Mouse (Mus musculus) layer of hippocampus, postnatal 14 days (tissue): ENCODE measurements around the gene Cyb5r2. TPM values are rescaled to one million over a fixed set of nuclear protein-coding genes. Genes with fewer than 3 reads are reported as not detected.

Experiments
- DNase-seq, 2 experiments: peaks; one replicate each; pipeline ENCODE4 v3.0.0; 2021 to 2022; ENCODE audit warnings: low spot score in 2 of 2, mixed read lengths in 1 of 2
- long read RNA-seq, 2 experiments: library from polyadenylated mRNA; stranded (forward); transcript quantifications; one replicate each; pipeline ENCODE4 v2.0.0; 2021
- total RNA-seq, 2 experiments: library from RNA; stranded (reverse); gene quantifications; 2 replicates each; pipeline ENCODE4 v1.2.3; 2021

Cyb5r2 gene
- total RNA-seq = not detected
- long read RNA-seq, experiment 1 = 0 reads
- long read RNA-seq, experiment 2 = 0 reads

GRCm38 (mm10) chr7:107757308-107758151 lies at the start of gene Cyb5r2:
Cyb5r2 (minus strand) TSS chr7:107758032.
- no peak for DNase-seq

- no peak for DNase-seq
Measured at GRCm38 (mm10) chr7:107802138-107802537, 44.3 kb upstream of the Cyb5r2 start.

GRCm38 (mm10) chr7:107801108-107801507 lies 43.3 kb upstream of the Cyb5r2 start, which contains the start of gene Ovch2:
Ovch2 (minus strand) TSS chr7:107801208.
- no peak for DNase-seq

GRCm38 (mm10) chr7:107796500-107796899 lies 38.7 kb upstream of the Cyb5r2 start:
- DNase-seq = no peak

DNA sequence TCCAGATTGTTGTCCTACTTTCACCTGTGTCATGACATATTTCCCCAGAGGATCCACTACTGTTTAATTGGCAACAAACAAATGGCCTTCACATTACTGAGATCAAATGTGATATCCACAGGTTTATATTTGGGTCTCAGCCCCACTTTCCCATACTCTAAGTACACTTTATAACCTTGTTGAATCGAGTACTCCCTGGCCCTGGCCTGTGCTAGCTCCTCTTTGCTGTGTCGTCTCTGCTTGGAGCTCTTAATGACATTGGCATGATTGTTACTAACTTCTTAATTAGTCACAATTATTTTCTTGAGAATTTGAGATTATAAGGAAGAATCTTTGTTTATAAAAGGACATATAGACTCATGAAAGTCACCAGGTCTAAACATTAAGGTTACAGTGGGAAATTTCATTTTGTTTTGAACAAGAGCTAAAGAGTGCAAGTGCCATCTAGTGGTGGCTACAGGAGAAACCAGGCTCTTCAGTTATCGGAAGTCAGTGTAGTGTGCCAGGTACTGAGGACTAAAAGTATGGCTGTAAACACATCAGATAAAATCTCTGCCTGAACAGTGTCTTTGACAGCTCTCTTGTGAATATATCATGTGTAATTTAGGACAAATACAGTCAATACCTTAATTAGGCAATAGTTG lies 30.3 kb upstream of the Cyb5r2 start:
- DNase-seq = peak in 1 of 2 experiments; percentile 33

GRCm38 (mm10) chr7:107779611-107780010 lies 21.8 kb upstream of the Cyb5r2 start:
- DNase-seq = peak in 1 of 2 experiments; percentile 18

DNA sequence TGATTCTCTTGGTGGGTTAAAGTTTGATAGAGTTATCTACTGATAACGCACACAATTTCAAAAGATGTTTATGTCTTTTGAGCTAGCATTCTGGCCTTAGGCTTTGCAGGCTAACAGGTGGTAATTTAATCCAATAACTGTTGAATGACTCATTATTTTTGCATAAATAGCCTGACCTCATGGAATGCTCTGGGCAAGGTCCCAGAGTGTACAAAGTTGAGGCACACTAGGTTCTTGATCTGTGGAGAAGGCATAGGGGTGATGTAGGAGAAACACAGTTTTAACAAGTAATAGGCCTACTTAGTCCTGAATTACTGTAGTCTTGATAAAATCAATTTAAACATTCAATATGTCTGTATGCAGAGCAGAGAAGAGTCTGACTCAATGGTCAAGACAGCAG lies 20.4 kb upstream of the Cyb5r2 start:
- DNase-seq = no peak

DNA sequence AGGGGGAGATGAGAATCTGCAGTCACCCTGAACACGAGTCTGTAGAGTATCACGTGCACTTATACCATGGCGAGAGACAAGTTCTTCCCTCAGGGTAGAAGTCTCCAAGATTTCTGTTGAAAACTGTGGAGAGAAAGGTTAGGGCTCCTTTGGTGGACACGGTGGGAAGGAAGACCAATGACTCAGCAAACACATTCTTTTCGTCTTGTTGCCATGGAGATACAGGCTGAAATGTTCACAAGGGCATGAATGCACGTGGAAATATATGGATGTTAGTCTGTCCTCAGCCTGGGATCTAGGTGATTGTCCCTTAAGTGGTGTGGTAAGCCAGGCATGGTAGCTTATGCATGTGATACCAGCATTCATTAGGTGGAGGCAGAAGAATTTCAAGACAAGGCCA lies 13.0 kb upstream of the Cyb5r2 start:
- DNase-seq = no peak

DNA sequence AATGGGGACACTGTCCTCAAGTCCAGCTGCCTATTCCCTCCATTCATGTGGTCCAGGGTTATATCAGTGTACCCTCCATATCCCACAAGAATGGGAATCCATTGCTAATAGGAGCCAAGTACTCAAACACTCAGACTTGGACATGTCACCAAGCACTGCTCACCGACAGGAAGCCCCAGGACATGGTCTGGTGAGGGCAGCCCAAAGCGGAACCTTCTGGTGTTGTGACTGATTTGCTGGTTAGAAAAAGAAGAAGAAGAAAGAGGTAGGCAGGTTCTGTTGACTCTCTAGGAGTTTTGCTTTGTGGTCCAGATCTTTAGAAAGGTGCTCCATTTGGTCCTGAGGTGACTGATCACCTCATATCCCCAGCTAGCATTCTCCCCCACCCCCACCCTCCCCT lies 1.1 kb downstream of the Cyb5r2 start:
- DNase-seq = no peak

GRCm38 (mm10) chr7:107755905-107756304 lies 1.9 kb downstream of the Cyb5r2 start:
- no peak for DNase-seq

DNA sequence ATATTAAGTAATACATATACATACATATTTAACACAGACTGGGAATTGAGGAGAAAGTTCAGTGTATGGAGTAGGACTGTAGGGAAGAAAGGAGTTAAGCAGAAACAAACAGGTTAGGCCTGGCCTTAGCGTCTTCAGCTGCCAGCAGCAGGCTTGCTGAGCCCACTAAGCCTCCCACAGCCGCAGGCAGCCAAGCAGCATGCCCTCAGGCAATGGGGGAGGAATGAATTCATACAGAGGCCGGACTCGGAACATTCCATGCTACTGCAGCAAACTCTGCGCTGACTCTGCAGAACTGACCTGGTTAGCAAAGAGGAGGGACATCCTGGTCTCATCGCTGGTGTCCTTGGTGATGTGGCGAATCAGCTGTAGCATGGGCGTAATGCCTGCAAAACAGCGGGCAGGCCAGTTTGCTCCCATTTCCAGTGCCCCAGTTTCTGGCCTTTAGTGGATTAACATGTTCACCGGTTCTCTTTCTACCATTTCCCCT lies 5.8 kb downstream of the Cyb5r2 start:
- DNase-seq = no peak

DNA sequence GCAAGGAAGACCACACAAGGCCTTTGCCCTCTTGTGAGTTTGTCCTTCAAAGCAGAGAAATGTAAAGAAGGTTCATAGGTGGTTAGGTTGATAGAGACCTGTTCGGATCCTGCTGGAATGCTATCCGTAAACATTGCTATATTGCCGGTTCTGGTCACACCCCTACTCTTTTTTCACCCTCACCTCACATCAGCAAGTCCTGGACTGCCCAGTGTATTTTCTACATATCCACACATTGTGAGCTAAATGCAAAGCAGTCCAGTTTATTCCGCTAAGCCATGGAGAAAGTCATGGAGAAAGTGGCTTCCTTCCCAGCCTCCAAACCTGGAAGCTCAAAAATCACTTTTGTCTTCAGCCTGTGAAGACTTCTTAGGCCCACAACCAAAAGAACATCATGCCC lies 8.1 kb downstream of the Cyb5r2 start:
- DNase-seq = no peak

DNA sequence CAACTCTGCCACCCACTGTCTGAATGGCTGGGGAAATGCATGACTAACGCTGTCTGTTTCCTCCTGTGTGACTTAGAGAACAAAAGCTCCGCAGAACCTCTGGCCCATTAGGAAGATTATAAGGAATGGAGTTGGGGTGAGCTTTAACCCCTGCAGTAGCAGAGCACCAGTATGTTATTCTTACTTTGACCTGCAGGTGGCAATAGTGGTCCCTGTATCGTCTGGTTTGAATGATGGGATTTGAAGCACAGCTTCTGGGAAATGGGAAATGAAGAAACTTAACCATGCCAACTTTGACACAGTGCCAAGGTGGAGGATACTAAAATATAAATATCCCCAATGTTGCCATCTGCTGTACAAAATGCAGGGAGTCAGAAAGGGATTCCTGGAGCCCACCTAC lies 8.6 kb downstream of the Cyb5r2 start:
- peak; percentile 37 to 57 for DNase-seq

GRCm38 (mm10) chr7:107747954-107748353 lies 9.9 kb downstream of the Cyb5r2 start:
- DNase-seq = peak; percentile 41 to 46

DNA sequence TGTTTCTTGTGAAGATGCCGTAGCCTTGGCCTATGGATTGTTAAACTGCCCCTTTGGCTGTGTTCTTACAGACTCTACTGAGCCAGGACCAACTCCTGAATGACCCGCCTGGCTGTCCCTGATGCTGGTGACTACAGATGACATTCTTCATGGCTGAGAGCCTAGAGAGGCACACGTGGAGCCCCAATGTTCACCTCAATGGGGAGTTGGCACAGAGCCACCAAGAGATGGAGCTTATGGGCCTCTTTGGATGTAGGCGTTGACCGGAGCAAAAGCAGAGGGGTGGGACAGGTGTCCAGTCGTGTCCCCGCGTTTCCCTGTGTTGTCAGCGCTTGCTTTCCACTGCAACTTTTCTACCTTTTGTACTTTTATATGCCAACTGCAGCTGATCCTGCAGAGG lies 10.4 kb downstream of the Cyb5r2 start:
- DNase-seq = no peak

- no peak for DNase-seq
Measured at GRCm38 (mm10) chr7:107746036-107746435, 11.8 kb downstream of the Cyb5r2 start.

- DNase-seq = no peak
Measured at GRCm38 (mm10) chr7:107745111-107745510, 12.7 kb downstream of the Cyb5r2 start.

DNA sequence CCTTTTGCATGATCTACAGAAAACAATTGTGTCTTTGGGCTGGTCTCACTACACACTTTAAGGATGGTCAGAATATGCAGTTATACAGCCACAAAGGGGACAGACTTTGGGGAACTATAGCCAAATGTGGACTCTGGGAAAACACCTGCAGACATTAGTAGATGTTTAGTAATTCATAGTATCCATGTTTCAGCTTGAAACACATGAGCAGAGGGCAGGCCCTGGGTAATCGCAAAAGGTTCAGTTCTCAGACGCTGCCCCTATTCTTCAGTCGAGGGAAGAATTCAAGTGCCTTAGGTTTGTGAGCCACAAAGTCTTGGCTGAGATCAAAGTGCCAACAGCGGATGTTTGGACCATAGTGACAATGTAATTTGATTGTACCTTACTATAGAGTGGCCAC lies 13.4 kb downstream of the Cyb5r2 start:
- DNase-seq = no peak

GRCm38 (mm10) chr7:107742963-107743465 lies 14.8 kb downstream of the Cyb5r2 start:
- no peak for DNase-seq

DNA sequence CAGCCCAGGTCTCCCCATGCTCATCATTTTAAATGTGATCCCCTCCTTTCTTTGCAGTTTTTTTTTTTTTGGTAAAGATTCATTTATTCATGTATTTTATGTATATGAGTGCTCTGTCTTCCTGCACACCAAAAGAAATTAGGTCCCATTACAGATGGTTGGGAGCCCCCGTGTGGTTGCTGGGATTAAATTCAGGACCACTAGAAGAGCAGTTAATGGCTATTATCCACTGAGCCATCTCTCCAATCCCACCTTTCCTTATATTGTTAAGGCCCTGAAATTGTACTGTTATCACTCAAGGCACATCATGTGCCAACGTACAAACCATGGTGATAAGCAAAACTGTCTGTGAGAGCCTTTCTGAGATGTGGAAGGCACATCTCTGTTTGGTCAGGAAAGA lies 19.1 kb downstream of the Cyb5r2 start:
- peak; percentile 37 for DNase-seq

DNA sequence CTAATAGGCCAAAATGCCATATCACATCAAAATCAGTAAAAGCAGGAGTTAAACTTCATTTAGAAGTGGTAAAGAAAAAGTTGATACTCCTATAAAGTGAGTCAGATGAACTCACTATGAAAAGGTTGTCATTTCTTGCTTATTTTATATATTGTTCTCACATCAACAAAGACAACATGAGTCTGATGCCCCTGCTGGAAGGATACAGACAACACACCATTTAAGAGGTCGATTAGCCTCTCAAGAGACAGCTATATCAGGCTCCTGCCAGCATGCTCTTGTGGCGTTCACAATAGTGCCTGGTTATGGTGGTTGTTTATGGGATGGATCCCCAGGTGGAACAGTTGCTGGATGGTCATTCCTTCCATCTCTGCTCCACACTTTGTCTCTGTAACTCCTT lies 24.7 kb downstream of the Cyb5r2 start:
- DNase-seq = no peak

GRCm38 (mm10) chr7:107730587-107730986 lies 27.2 kb downstream of the Cyb5r2 start:
- DNase-seq = no peak
